Mouse (Mus musculus) ES-Bruce4 (cell line): Measurements from ENCODE around the gene Acadsb. TPM values are rescaled to one million over a fixed set of nuclear protein-coding genes. Genes with fewer than 3 reads are reported as not detected.
"Not testable (repeated sequence)": the region's sequence is repeated elsewhere in the genome, so short reads cannot be mapped to it uniquely, and the experiment has no call there.

Experiments
- H3K27ac ChIP-seq: 2 replicates; pipeline ENCODE4 v1.5.1; 2012; ENCODE audit warnings: low read length, inconsistent platforms; ENCODE audit not compliant: insufficient read depth
- H3K27me3 ChIP-seq: 2 replicates; pipeline ENCODE4 v1.6.1; 2012; ENCODE audit warnings: mild to moderate bottlenecking, low read length, inconsistent platforms; ENCODE audit not compliant: control insufficient read depth, poor library complexity, insufficient read depth, severe bottlenecking
- H3K36me3 ChIP-seq: 2 replicates; pipeline ENCODE4 v1.6.1; 2012; ENCODE audit warnings: inconsistent platforms, mild to moderate bottlenecking, low read length, moderate library complexity; ENCODE audit not compliant: control insufficient read depth, poor library complexity, insufficient read depth, severe bottlenecking
- H3K4me1 ChIP-seq: one replicate; pipeline ENCODE4 v1.8.1; 2011; ENCODE audit warnings: low read length; ENCODE audit not compliant: control insufficient read depth, insufficient read depth
- H3K4me3 ChIP-seq: 2 replicates; pipeline ENCODE4 v1.5.1; 2011; ENCODE audit warnings: low read depth, mild to moderate bottlenecking, low read length
- H3K9ac ChIP-seq: 2 replicates; pipeline ENCODE4 v1.6.1; 2012; ENCODE audit warnings: low read depth, mild to moderate bottlenecking, inconsistent platforms; ENCODE audit not compliant: poor library complexity, severe bottlenecking
- H3K9me3 ChIP-seq: replicated peaks from 2 replicates; pipeline ENCODE4 v1.6.1; 2012; ENCODE audit warnings: mild to moderate bottlenecking, low read length, inconsistent platforms; ENCODE audit not compliant: control insufficient read depth, poor library complexity, insufficient read depth, severe bottlenecking
- CTCF ChIP-seq: IDR thresholded peaks from one replicate; pipeline ENCODE4 v1.8.1; 2011; ENCODE audit warnings: low read depth, low read length
- EP300 ChIP-seq: IDR thresholded peaks from 2 replicates; pipeline ENCODE4 v1.6.1; 2011; ENCODE audit warnings: low read depth, low read length; ENCODE audit not compliant: insufficient read depth
- POLR2A ChIP-seq: IDR thresholded peaks from one replicate; pipeline ENCODE4 v1.8.1; 2011; ENCODE audit warnings: low read length; ENCODE audit not compliant: insufficient read depth
- polyA plus RNA-seq: library from polyadenylated mRNA; stranded (reverse); fragments of >200 nt; gene quantifications from 2 replicates; pipeline ENCODE4 v1.2.4, GENCODE M21; 2011; ENCODE audit warnings: low read depth; ENCODE audit not compliant: missing spikeins, insufficient read depth, insufficient read length

Acadsb gene
- polyA plus RNA-seq, 1 experiment: 38.3 TPM

- Histone ChIP-seq H3K4me3 (no peak overlapping the region), H3K4me1 (no peaks in the 10 kb centered on the region), H3K27ac (no peak overlapping the region), H3K27me3 (no peaks in the 10 kb centered on the region), H3K36me3 (no peaks in the 10 kb centered on the region), H3K9me3 (no peaks in the 10 kb centered on the region), H3K9ac (no peak overlapping the region)
- no peak for TF ChIP-seq CTCF
- TF ChIP-seq POLR2A: no peak
- TF ChIP-seq EP300: no peak
These were observed 1.5 kb downstream of the Acadsb start for GRCm38 (mm10) chr7:131411941-131412270.

- not testable (repeated sequence) for H3K9ac ChIP-seq, H3K27me3 ChIP-seq, H3K27ac ChIP-seq, H3K4me1 ChIP-seq, H3K4me3 ChIP-seq, H3K36me3 ChIP-seq, H3K9me3 ChIP-seq
These were observed 6.3 kb downstream of the Acadsb start for GRCm38 (mm10) chr7:131416742-131417141.

- Histone ChIP-seq H3K9ac (no peak overlapping the region), H3K27ac (no peak overlapping the region), H3K9me3 (no peaks in the 10 kb centered on the region)
These were observed 7.2 kb downstream of the Acadsb start for GRCm38 (mm10) chr7:131417605-131418004.

GRCm38 (mm10) chr7:131424912-131425311, 14.5 kb downstream of the Acadsb start:
- no peak for TF ChIP-seq CTCF
- no peak for TF ChIP-seq POLR2A
- no peak for TF ChIP-seq EP300
- Histone ChIP-seq H3K4me1 (no peaks in the 10 kb centered on the region), H3K36me3 (no peaks in the 10 kb centered on the region)

More at GRCm38 (mm10) chr7:131417605-131418004, 7.2 kb downstream of the Acadsb start:
- H3K4me3 ChIP-seq: no peak overlapping the region
- no peaks in the 10 kb centered on the region for H3K36me3 ChIP-seq
- H3K4me1 ChIP-seq: no peaks in the 10 kb centered on the region
- no peaks in the 10 kb centered on the region for H3K27me3 ChIP-seq
- TF ChIP-seq POLR2A (no peak), CTCF (no peak), EP300 (no peak)

GRCm38 (mm10) chr7:131427331-131427730, 16.9 kb downstream of the Acadsb start:
- Histone ChIP-seq H3K27ac (no peak overlapping the region), H3K4me3 (no peak overlapping the region), H3K36me3 (no peaks in the 10 kb centered on the region), H3K9ac (no peak overlapping the region), H3K4me1 (no peaks in the 10 kb centered on the region), H3K27me3 (no peaks in the 10 kb centered on the region), H3K9me3 (no peaks in the 10 kb centered on the region)
- no peak for TF ChIP-seq POLR2A
- TF ChIP-seq CTCF: no peak
- no peak for TF ChIP-seq EP300

More at GRCm38 (mm10) chr7:131424912-131425311, 14.5 kb downstream of the Acadsb start:
- H3K27ac ChIP-seq: no peak overlapping the region
- H3K9ac ChIP-seq: no peak overlapping the region
- H3K9me3 ChIP-seq: no peaks in the 10 kb centered on the region
- H3K27me3 ChIP-seq: no peaks in the 10 kb centered on the region
- no peak overlapping the region for H3K4me3 ChIP-seq

- Histone ChIP-seq H3K9me3 (no peaks in the 10 kb centered on the region), H3K4me1 (no peaks in the 10 kb centered on the region), H3K27me3 (no peaks in the 10 kb centered on the region), H3K36me3 (no peaks in the 10 kb centered on the region), H3K27ac (no peak overlapping the region), H3K4me3 (no peak overlapping the region), H3K9ac (no peak overlapping the region)
- TF ChIP-seq POLR2A (no peak), CTCF (peak; percentile 40)
These were observed 21.8 kb downstream of the Acadsb start for GRCm38 (mm10) chr7:131432244-131432643.

GRCm38 (mm10) chr7:131434276-131434675, 23.9 kb downstream of the Acadsb start:
- Histone ChIP-seq H3K9ac (no peak overlapping the region), H3K27me3 (no peaks in the 10 kb centered on the region), H3K4me1 (no peaks in the 10 kb centered on the region), H3K27ac (no peak overlapping the region), H3K9me3 (no peaks in the 10 kb centered on the region), H3K4me3 (no peak overlapping the region), H3K36me3 (no peaks in the 10 kb centered on the region)
- TF ChIP-seq EP300 (no peak), CTCF (no peak), POLR2A (no peak)
